Mouse (Mus musculus) liver, postnatal 0 days (tissue): ENCODE results near the gene BC016579.

Experiments
- CTCF ChIP-seq: sonication (generic); IDR thresholded peaks from 2 replicates; pipeline ENCODE4 v1.5.1; 2016; ENCODE audit warnings: antibody characterized with exemption, low read depth
- EP300 ChIP-seq: IDR thresholded peaks from 2 replicates; pipeline ENCODE4 v1.6.1; 2016; ENCODE audit warnings: antibody characterized with exemption, low read depth, mild to moderate bottlenecking

- TF ChIP-seq CTCF: no peak
- TF ChIP-seq EP300: no peak
Measured at GRCm38 (mm10) chr16:45666136-45666535, 12.3 kb upstream of the BC016579 start.
